Mouse (Mus musculus) erythroblast, embryonic 14.5 days (primary cell): ENCODE results near the gene Lsm2.

Experiments used
- GATA1 ChIP-seq: IDR thresholded peaks from 2 replicates; pipeline ENCODE4 v1.6.1; 2012; ENCODE audit warnings: low read length, inconsistent platforms, mixed read lengths
- TAL1 ChIP-seq: IDR thresholded peaks from 3 replicates; pipeline ENCODE4 v1.6.1; 2012; ENCODE audit warnings: low read length, inconsistent platforms, mixed read lengths

- TF ChIP-seq GATA1 (no peak), TAL1 (no peak)
Observed at GRCm38 (mm10) chr17:34978239-34978638, 3.4 kb upstream of the Lsm2 start.
